Mouse (Mus musculus): ENCODE measurements around the gene Cd300ld3. TPM values are rescaled to one million over a fixed set of nuclear protein-coding genes. Genes with fewer than 3 reads are reported as not detected.
A peak's percentile ranks its signal among the peaks of the same experiment; 100 is the strongest.

Gene Cd300ld3
- polyA plus RNA-seq, 1 experiment = 0.10 TPM

GRCm38 (mm10) chr11:115078680-115079079, 30.5 kb upstream of the Cd300ld3 start:
- TF ChIP-seq CTCF (IDR thresholded peaks at IDR 0.05; ENCODE audit: borderline replicate concordance, extremely low read depth, insufficient read depth, insufficient read length) (no peak), POLR2A (IDR thresholded peaks at IDR 0.05; ENCODE audit: borderline replicate concordance, extremely low read depth, insufficient read depth, insufficient read length, poor library complexity, severe bottlenecking) (no peak)
- no peak for DNase-seq (ENCODE audit: low read depth)

- TF ChIP-seq CTCF (IDR thresholded peaks at IDR 0.05; ENCODE audit: borderline replicate concordance, extremely low read depth, insufficient read depth, insufficient read length) (no peak), POLR2A (IDR thresholded peaks at IDR 0.05; ENCODE audit: borderline replicate concordance, extremely low read depth, insufficient read depth, insufficient read length, poor library complexity, severe bottlenecking) (no peak)
- no peak for DNase-seq (ENCODE audit: low read depth)
Measured at GRCm38 (mm10) chr11:115077436-115077835, 29.2 kb upstream of the Cd300ld3 start.

GRCm38 (mm10) chr11:115075859-115076258, 27.6 kb upstream of the Cd300ld3 start:
- DNase-seq (ENCODE audit: low read depth) = no peak
- no peak for TF ChIP-seq POLR2A (IDR thresholded peaks at IDR 0.05; ENCODE audit: borderline replicate concordance, extremely low read depth, insufficient read depth, insufficient read length, poor library complexity, severe bottlenecking)
- TF ChIP-seq CTCF (IDR thresholded peaks at IDR 0.05; ENCODE audit: borderline replicate concordance, extremely low read depth, insufficient read depth, insufficient read length) = no peak

- TF ChIP-seq POLR2A (IDR thresholded peaks at IDR 0.05; ENCODE audit: borderline replicate concordance, extremely low read depth, insufficient read depth, insufficient read length, poor library complexity, severe bottlenecking) (no peak), CTCF (IDR thresholded peaks at IDR 0.05; ENCODE audit: borderline replicate concordance, extremely low read depth, insufficient read depth, insufficient read length) (no peak)
Measured at GRCm38 (mm10) chr11:115075407-115075806, 27.2 kb upstream of the Cd300ld3 start.

GRCm38 (mm10) chr11:115073002-115073401, 24.8 kb upstream of the Cd300ld3 start:
- TF ChIP-seq CTCF (IDR thresholded peaks at IDR 0.05; ENCODE audit: borderline replicate concordance, extremely low read depth, insufficient read depth, insufficient read length) (no peak), POLR2A (IDR thresholded peaks at IDR 0.05; ENCODE audit: borderline replicate concordance, extremely low read depth, insufficient read depth, insufficient read length, poor library complexity, severe bottlenecking) (no peak)

More at GRCm38 (mm10) chr11:115075407-115075806, 27.2 kb upstream of the Cd300ld3 start:
- DNase-seq (ENCODE audit: low read depth) = no peak

GRCm38 (mm10) chr11:115071631-115072294, 23.6 kb upstream of the Cd300ld3 start:
- TF ChIP-seq CTCF (IDR thresholded peaks at IDR 0.05; ENCODE audit: borderline replicate concordance, extremely low read depth, insufficient read depth, insufficient read length) (no peak), POLR2A (IDR thresholded peaks at IDR 0.05; ENCODE audit: borderline replicate concordance, extremely low read depth, insufficient read depth, insufficient read length, poor library complexity, severe bottlenecking) (no peak)
- DNase-seq (ENCODE audit: low read depth) = peak; percentile 59

More at GRCm38 (mm10) chr11:115073002-115073401, 24.8 kb upstream of the Cd300ld3 start:
- DNase-seq (ENCODE audit: low read depth) = no peak

GRCm38 (mm10) chr11:115071015-115071551, 22.9 kb upstream of the Cd300ld3 start:
- DNase-seq (ENCODE audit: low read depth) = peak; percentile 17
- TF ChIP-seq CTCF (IDR thresholded peaks at IDR 0.05; ENCODE audit: borderline replicate concordance, extremely low read depth, insufficient read depth, insufficient read length) (no peak), POLR2A (IDR thresholded peaks at IDR 0.05; ENCODE audit: borderline replicate concordance, extremely low read depth, insufficient read depth, insufficient read length, poor library complexity, severe bottlenecking) (no peak)

GRCm38 (mm10) chr11:115066768-115067167, 18.6 kb upstream of the Cd300ld3 start:
- no peak for DNase-seq (ENCODE audit: low read depth)
- TF ChIP-seq CTCF (IDR thresholded peaks at IDR 0.05; ENCODE audit: borderline replicate concordance, extremely low read depth, insufficient read depth, insufficient read length) (peak; percentile 9; the same call in 1 of the 2 replicates), POLR2A (IDR thresholded peaks at IDR 0.05; ENCODE audit: borderline replicate concordance, extremely low read depth, insufficient read depth, insufficient read length, poor library complexity, severe bottlenecking) (no peak)

- no peak for DNase-seq (ENCODE audit: low read depth)
- no peak for TF ChIP-seq CTCF (IDR thresholded peaks at IDR 0.05; ENCODE audit: borderline replicate concordance, extremely low read depth, insufficient read depth, insufficient read length)
- no peak for TF ChIP-seq POLR2A (IDR thresholded peaks at IDR 0.05; ENCODE audit: borderline replicate concordance, extremely low read depth, insufficient read depth, insufficient read length, poor library complexity, severe bottlenecking)
Measured at GRCm38 (mm10) chr11:115062077-115062476, 13.9 kb upstream of the Cd300ld3 start, which contains the start of gene Cd300e. Gene Cd300e, minus strand, starts transcription at chr11:115062177.

GRCm38 (mm10) chr11:115059797-115060196, 11.6 kb upstream of the Cd300ld3 start:
- TF ChIP-seq POLR2A (IDR thresholded peaks at IDR 0.05; ENCODE audit: borderline replicate concordance, extremely low read depth, insufficient read depth, insufficient read length, poor library complexity, severe bottlenecking) (no peak), CTCF (IDR thresholded peaks at IDR 0.05; ENCODE audit: borderline replicate concordance, extremely low read depth, insufficient read depth, insufficient read length) (no peak)
- DNase-seq (ENCODE audit: low read depth) = no peak

- no peak for TF ChIP-seq POLR2A (IDR thresholded peaks at IDR 0.05; ENCODE audit: borderline replicate concordance, extremely low read depth, insufficient read depth, insufficient read length, poor library complexity, severe bottlenecking)
- no peak for TF ChIP-seq CTCF (IDR thresholded peaks at IDR 0.05; ENCODE audit: borderline replicate concordance, extremely low read depth, insufficient read depth, insufficient read length)
Measured at GRCm38 (mm10) chr11:115058701-115059100, 10.5 kb upstream of the Cd300ld3 start.

GRCm38 (mm10) chr11:115054537-115054936, 6.3 kb upstream of the Cd300ld3 start:
- TF ChIP-seq CTCF (IDR thresholded peaks at IDR 0.05; ENCODE audit: borderline replicate concordance, extremely low read depth, insufficient read depth, insufficient read length) = no peak
- no peak for TF ChIP-seq POLR2A (IDR thresholded peaks at IDR 0.05; ENCODE audit: borderline replicate concordance, extremely low read depth, insufficient read depth, insufficient read length, poor library complexity, severe bottlenecking)
- no peak for DNase-seq (ENCODE audit: low read depth)

More at GRCm38 (mm10) chr11:115058701-115059100, 10.5 kb upstream of the Cd300ld3 start:
- DNase-seq (ENCODE audit: low read depth) = no peak
